Mouse (Mus musculus): Measurements from ENCODE around the gene Olfr959.

The Olfr959 gene

GRCm38 (mm10) chr9:39575469-39575868 lies at the start of gene Olfr959:
Gene Olfr959 (minus strand): TSS chr9:39575569.
- no peak for DNase-seq (ENCODE audit: low read depth, low spot score)

DNA sequence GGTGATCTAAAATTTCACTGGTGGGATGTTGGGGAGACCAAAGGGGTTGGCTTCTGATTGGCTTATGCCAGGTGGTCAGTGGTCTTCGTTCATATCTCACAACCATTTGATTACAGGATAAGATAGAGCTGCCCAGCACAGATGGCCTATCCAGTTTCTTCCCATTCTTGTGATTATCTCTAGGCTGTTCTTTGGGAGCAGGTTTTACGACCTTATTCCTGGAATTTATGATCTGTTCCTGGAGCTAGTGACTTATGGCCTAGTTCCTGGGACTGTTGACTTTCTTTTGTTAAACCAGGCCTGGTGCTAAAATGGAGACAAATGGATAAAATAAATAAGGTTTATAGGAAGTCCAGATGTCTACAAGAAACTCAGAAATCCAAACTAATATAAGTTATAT lies 49.3 kb upstream of the Olfr959 start:
- no peak for DNase-seq (ENCODE audit: low read depth, low spot score)

DNA sequence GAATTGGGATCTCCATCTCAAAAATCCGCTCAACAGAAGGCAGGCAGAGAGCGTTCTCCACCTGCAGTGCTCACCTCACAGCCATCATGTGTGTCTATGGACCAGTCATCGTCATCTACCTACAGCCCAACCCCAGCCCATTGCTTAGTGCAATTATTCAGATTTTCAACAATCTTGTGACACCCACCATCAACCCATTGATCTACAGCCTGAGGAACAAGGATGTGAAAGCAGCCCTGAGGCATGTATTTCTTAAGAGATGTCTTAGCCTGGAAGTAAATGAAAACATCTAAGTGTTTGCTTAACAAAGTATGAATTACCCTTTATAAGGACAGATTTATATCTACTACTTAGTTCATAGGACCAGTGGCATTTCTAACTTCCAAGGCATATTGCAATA lies 48.4 kb upstream of the Olfr959 start:
- DNase-seq (ENCODE audit: low read depth, low spot score), result no peak

GRCm38 (mm10) chr9:39621073-39621472 lies 45.7 kb upstream of the Olfr959 start, which contains the start of gene Olfr960:
Gene Olfr960 (plus strand): TSS chr9:39621373.
- DNase-seq (ENCODE audit: low read depth, low spot score), result no peak

DNA sequence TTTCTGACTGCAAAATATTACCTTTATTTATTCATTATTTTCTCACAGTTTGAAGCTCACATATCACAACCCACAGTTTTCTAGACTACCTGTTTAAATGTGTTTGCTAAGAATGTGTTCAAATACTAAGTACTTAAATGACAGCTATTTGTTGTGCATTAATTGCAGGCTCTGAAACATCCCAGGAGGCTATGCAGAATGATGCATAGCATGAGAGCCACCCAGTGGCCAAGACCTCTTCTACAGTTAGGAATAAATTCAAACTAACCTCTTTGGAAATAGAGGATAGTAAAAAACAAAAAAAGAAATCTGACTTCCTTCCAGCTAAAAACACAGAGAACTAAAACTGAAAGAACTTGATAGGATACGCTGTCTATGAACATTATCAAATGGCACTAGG lies 36.6 kb upstream of the Olfr959 start:
- no peak for DNase-seq (ENCODE audit: low read depth, low spot score)

DNA sequence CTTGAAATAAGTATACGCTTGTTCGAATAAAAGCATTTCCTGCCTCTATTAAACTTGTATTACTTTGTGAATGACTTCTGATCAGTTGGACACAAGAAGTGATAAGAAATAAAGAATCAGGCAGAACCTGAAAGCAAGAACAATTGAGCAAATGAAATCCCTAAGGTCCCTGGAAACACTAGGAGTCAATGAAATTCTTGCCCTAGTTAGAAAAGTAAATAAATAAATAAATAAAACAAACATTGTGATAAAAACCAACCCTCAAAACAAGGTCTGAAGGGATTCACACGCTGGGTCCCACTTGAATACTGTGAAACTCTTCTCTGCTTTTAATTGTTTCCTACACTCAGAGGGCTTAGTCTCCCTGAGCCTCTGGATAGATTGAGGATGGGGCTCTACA lies 35.0 kb upstream of the Olfr959 start, which contains the start of gene Olfr148:
TSS of gene Olfr148 (plus strand) at position 301 of the 400 bp plus-strand sequence.
- no peak for DNase-seq (ENCODE audit: low read depth, low spot score)

DNA sequence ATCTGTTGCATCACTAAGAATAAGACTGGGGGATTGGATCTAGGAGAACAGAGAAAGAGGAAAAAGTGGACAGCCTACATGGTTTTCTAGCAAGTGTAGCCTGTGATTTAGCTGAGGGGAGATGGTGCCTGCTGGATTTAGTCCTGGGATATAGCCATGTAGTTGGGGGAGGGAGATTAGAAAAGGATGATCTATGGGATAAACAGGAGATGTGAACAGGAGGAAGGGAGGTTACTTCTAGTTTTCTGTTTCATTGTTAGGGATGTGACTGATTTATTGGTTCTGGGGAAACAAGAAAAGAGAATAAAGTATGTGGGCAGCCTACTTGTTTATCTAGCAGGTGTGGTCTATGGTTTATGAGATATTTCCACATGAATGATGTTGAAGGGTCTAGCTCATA lies 33.1 kb upstream of the Olfr959 start:
- DNase-seq (ENCODE audit: low read depth, low spot score), result no peak

DNA sequence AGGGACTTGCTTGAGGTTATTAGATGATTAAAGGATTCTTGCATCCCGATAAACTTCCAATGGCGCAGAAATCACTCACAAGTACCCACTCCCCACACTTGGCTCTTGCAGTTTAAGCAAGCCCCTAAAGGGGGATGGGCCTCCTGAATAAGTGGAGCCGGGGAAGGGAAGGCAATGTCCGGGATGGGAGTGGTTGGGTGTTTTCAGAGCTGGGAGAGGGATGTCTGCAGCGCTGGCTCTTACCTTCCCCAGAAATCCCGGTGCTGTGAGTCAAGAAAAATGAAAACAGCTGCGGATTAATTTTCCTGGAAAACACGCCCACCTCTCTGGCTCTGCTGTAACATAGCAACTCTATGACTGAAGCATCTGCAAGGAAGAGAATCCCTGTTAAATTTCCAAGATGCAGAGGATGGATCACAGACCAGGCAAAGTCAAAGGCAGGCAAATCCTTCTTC lies 28.7 kb upstream of the Olfr959 start, which contains the start of gene AW551984:
TSS of gene AW551984 (minus strand) at position 405 of the 455 bp plus-strand sequence.
- DNase-seq (ENCODE audit: low read depth, low spot score), result no peak

- DNase-seq (ENCODE audit: low read depth, low spot score), result no peak
Observed at GRCm38 (mm10) chr9:39603333-39603845, 28.0 kb upstream of the Olfr959 start.

- DNase-seq (ENCODE audit: low read depth, low spot score), result no peak
Observed at GRCm38 (mm10) chr9:39602536-39603332, 27.4 kb upstream of the Olfr959 start.

GRCm38 (mm10) chr9:39577050-39577449 lies 1.7 kb upstream of the Olfr959 start:
- DNase-seq (ENCODE audit: low read depth, low spot score), result no peak

DNA sequence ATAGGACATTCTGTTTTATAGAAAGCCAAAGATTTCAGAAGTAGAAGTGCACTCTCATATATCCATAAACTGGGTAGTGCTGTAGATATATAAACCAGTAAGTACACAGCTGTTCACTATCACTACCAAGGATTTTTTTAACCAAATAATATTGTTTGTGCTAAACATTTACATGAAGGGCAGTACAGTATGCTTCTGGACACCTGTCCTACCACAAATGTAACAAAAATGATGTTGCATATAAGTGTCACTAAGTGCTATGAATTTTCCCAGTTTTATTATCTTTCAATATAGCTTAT lies 17.1 kb downstream of the Olfr959 start:
- DNase-seq (ENCODE audit: low read depth, low spot score), result no peak

DNA sequence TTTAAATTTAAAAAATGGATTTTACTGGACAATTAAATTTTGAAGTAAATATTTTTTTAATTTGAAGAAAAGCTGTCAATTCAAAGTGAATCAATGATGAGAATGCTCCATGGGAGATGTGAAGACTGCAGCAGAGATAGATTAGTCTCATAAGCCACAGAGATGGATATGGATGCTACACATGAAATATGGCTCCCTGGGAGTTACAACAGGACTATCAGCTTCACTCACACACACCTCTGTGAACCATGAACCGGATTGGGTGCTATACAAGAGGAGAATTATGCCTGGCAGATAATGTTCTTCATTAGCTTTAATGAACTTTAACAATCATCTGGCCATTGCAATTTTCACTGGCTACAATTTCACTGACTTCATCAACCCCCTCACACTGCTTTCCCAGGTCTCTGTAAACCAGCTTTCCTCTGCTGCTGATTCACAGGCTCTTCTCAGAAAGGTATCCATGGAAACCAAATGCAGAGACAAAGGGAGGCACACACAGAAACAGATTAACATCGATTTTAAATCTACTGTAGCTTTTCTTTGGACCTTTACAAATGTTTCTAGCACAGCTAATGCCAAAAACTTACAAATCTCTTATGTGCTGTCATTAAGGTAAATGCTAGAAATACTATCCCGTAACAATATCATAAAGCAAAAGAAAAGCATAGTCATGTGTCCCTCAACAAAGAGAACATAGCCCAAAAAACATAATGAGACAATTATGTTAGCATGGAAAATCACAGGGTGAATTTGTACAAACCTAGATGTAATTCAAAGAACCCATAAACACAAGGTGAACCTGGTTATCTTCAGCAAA lies 17.6 kb downstream of the Olfr959 start:
- DNase-seq (ENCODE audit: low read depth, low spot score), result no peak

DNA sequence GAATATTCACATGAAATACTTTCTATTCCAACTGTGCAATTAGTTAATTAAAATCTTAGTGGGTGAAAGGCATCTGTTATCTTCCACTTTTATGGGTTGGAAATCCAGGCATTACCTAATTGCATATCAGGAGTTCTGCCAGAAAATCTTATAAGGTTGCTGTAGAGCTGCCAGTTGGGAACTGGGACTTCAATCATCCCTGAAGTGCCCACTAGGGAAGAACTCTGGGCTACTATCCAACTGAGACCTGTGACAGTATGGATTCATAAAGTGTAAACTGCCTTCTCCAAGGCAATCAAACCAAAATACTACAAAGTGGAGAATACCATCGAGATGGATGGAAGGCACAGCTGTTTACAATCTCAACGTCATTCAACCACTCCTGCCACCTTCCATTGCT lies 21.4 kb downstream of the Olfr959 start, which contains the start of gene Olfr958:
TSS of gene Olfr958 (minus strand) at position 109 of the 400 bp plus-strand sequence.
- no peak for DNase-seq (ENCODE audit: low read depth, low spot score)

DNA sequence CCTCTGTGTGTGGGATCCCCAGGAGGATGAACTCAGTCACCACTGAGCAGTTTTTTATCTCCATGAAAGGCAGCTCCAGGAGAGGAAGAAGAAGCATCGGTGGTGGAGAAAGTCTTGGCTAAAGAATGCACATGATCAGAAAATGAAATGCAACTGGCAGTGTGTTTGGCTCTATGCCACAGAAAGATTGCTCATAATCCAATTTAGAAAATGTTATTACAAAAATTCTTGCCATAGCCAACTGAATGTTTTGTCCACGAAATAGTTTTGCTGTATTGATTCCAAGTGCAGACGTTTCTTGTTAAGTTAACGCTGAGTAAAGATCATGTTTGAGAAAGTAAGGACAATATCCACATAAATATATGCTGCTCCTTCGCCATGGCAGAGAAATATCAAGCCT lies 24.6 kb downstream of the Olfr959 start:
- DNase-seq (ENCODE audit: low read depth, low spot score), result no peak

DNA sequence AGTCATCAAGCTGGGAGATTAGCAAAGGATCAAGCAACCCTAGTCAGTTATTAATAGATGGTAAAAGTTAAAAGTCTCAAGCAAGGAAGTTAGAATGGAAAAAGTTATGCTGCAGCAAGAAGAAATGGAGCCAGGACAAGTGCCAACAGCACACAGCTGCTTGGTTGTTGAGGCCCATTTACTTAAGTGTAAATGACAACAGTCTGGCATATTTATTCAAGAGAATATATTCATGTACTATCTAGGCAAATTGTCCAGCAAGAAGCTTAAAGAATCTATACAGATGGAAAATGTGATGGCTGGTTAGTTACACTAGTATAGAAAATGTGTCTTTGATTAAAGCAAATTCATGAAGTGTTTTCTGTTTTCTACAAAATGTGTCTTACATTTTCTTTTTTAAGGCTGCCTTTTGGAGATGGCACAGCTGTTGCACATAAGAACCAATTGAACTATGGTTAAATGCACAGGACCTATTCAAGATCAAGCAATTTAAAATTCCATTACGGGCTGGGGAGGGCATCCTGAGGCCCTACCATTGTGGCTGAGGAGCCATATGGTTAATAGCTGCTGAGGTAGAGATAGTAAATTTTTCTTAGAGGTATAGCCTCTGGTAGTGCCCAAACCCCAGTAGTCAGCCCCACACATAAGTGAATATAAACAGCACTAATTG lies 51.6 kb downstream of the Olfr959 start:
- DNase-seq (ENCODE audit: low read depth, low spot score), result no peak

Measured in A20 (cell line).